Comparison of ENCODE assay signal across 22 mouse cellular contexts in genomic region chr16:77315354-77315753, GRCm38 (mm10).
A peak's percentile ranks its signal among the peaks of the same experiment; 100 is the strongest.
DNase-seq lines count a peak whose midpoint lies in the region; ATAC-seq and TF ChIP-seq lines count a peak whose summit lies in the region.
"Had no signal": no experiment of that assay in that cellular context is flagged by ENCODE, and none has a peak within 500 bp of the region (broad histone marks: within the 10 kb centered on the region; RNA-seq: fewer than 3 reads in every experiment).

No protein-coding gene starts in this region.

- ATAC-seq in forebrain, embryonic 16.5 days: no peak
- no peak for ATAC-seq in forebrain, embryonic 13.5 days
- peak; percentile 58 for ATAC-seq in megakaryocyte progenitor cell, adult 5-6 weeks (replicated peaks; ENCODE audit: poor library complexity)
- ATAC-seq in midbrain, postnatal 0 days (ENCODE audit: low FRiP score): no peak
- ATAC-seq: liver, embryonic 12.5 days had no signal

- H3K4me3 ChIP-seq in forebrain, embryonic 16.5 days (replicated peaks; ENCODE audit: low read length): no peak overlapping the region
- no peak overlapping the region for H3K4me3 ChIP-seq in forebrain, embryonic 13.5 days
- H3K4me3 ChIP-seq in midbrain, postnatal 0 days (ENCODE audit: low read depth, low read length): no peak overlapping the region
- H3K4me3 ChIP-seq: embryonic facial prominence, embryonic 15.5 days; heart, embryonic 15.5 days; limb, embryonic 12.5 days; liver, embryonic 12.5 days; neural tube, embryonic 13.5 days had no signal

- no peak overlapping the region for H3K9ac ChIP-seq in forebrain, embryonic 16.5 days (replicated peaks; ENCODE audit: low read depth, low read length)
- H3K9ac ChIP-seq in forebrain, embryonic 13.5 days: no peak overlapping the region
- no peak overlapping the region for H3K9ac ChIP-seq in midbrain, postnatal 0 days (replicated peaks; ENCODE audit: low read length, poor library complexity, severe bottlenecking)
- H3K9ac ChIP-seq: embryonic facial prominence, embryonic 15.5 days; heart, embryonic 15.5 days; limb, embryonic 12.5 days; liver, embryonic 12.5 days; neural tube, embryonic 13.5 days had no signal

- no peak overlapping the region for H3K4me2 ChIP-seq in forebrain, embryonic 16.5 days (ENCODE audit: low read length)
- no peak overlapping the region for H3K4me2 ChIP-seq in forebrain, embryonic 13.5 days
- H3K4me2 ChIP-seq in midbrain, postnatal 0 days (ENCODE audit: low read depth, low read length, poor library complexity, severe bottlenecking): no peak overlapping the region
- H3K4me2 ChIP-seq: embryonic facial prominence, embryonic 15.5 days; heart, embryonic 15.5 days; limb, embryonic 12.5 days; liver, embryonic 12.5 days; midbrain, embryonic 11.5 days; neural tube, embryonic 13.5 days had no signal

- peak overlapping the region; percentile 53 for H3K27ac ChIP-seq in forebrain, embryonic 16.5 days (ENCODE audit: low read length)
- H3K27ac ChIP-seq in forebrain, embryonic 13.5 days: no peak overlapping the region
- H3K27ac ChIP-seq in midbrain, postnatal 0 days (ENCODE audit: low read depth, low read length): no peak overlapping the region
- H3K27ac ChIP-seq: embryonic facial prominence, embryonic 15.5 days; heart, embryonic 15.5 days; kidney, postnatal 0 days; limb, embryonic 12.5 days; liver, embryonic 12.5 days; neural tube, embryonic 13.5 days had no signal

- 15% methylated on average over 1 of the region's 1 CpGs for WGBS in forebrain, embryonic 16.5 days
- 54% methylated on average over 1 of the region's 1 CpGs for WGBS in forebrain, embryonic 13.5 days
- 50% methylated on average over 1 of the region's 1 CpGs for WGBS in midbrain, postnatal 0 days

- peak; percentile 34 for DNase-seq in layer of hippocampus, adult 11-12 months (ENCODE audit: low spot score)
- no peak for DNase-seq in layer of hippocampus, postnatal 25 days (ENCODE audit: extremely low spot score in 1 of 2, low spot score in 1 of 2)
- peak; percentile 50 for DNase-seq in brain, adult 2 months (ENCODE audit: low read depth, low spot score)
- no peak for DNase-seq in thymus, postnatal 4 days
- no peak for DNase-seq in midbrain, postnatal 0 days (ENCODE audit: low spot score)
- DNase-seq: adrenal gland, postnatal 36 days; cerebellum, postnatal 10 days; kidney, adult 18-20 months; lung, adult 2 months; lung, postnatal 36 days; thymus, postnatal 14 days had no signal

- TF ChIP-seq CTCF in midbrain, postnatal 0 days (IDR thresholded peaks at IDR 0.05): no peak

- peaks cover 3% of the 10 kb centered on the region; the same call in 1 of the 2 replicates for H3K4me1 ChIP-seq in forebrain, embryonic 16.5 days (replicated peaks; ENCODE audit: control insufficient read depth, insufficient read depth, low read length)
- 0 out of 2 replicates have a peak, but pooled peaks cover 6% of the 10 kb centered on the region for H3K4me1 ChIP-seq in forebrain, embryonic 13.5 days
- H3K4me1 ChIP-seq in midbrain, postnatal 0 days (ENCODE audit: insufficient read depth, low read length): no peaks in the 10 kb centered on the region
- H3K4me1 ChIP-seq: heart, embryonic 15.5 days; liver, embryonic 12.5 days; neural tube, embryonic 13.5 days had no signal

- H3K9me3 ChIP-seq in forebrain, embryonic 16.5 days (ENCODE audit: control insufficient read depth, low read length): no peaks in the 10 kb centered on the region
- H3K9me3 ChIP-seq in forebrain, embryonic 13.5 days (replicated peaks): no peaks in the 10 kb centered on the region
- no peaks in the 10 kb centered on the region for H3K9me3 ChIP-seq in midbrain, postnatal 0 days (ENCODE audit: low read length)
- H3K9me3 ChIP-seq: embryonic facial prominence, embryonic 15.5 days; G1E; heart, embryonic 15.5 days; limb, embryonic 12.5 days; liver, embryonic 12.5 days; neural tube, embryonic 13.5 days had no signal

- peaks cover 2% of the 10 kb centered on the region; the same call in 1 of the 2 replicates for H3K36me3 ChIP-seq in forebrain, embryonic 16.5 days (ENCODE audit: control insufficient read depth, insufficient read depth)
- H3K36me3 ChIP-seq in forebrain, embryonic 13.5 days (ENCODE audit: poor library complexity, severe bottlenecking): peaks cover 5% of the 10 kb centered on the region; the same call in 1 of the 2 replicates
- H3K36me3 ChIP-seq in midbrain, postnatal 0 days (ENCODE audit: insufficient read depth, low read length): no peaks in the 10 kb centered on the region
- H3K36me3 ChIP-seq: embryonic facial prominence, embryonic 15.5 days; G1E; heart, embryonic 15.5 days; limb, embryonic 12.5 days; liver, embryonic 12.5 days had no signal

- no peaks in the 10 kb centered on the region for H3K27me3 ChIP-seq in forebrain, embryonic 16.5 days (replicated peaks; ENCODE audit: control insufficient read depth, insufficient read depth, low read length)
- H3K27me3 ChIP-seq in forebrain, embryonic 13.5 days: no peaks in the 10 kb centered on the region
- H3K27me3 ChIP-seq in midbrain, postnatal 0 days (ENCODE audit: insufficient read depth, low read length): no peaks in the 10 kb centered on the region
- H3K27me3 ChIP-seq: embryonic facial prominence, embryonic 15.5 days; heart, embryonic 15.5 days; limb, embryonic 12.5 days; liver, embryonic 12.5 days; neural tube, embryonic 13.5 days had no signal

Comparison
In these comparisons a context has a peak if more than half of its experiments do, and no peak if none do; other contexts are left out.
1. DNase-seq: peak in layer of hippocampus, adult 11-12 months (single experiment) and brain, adult 2 months (single experiment); none in layer of hippocampus, postnatal 25 days (0 of 2), thymus, postnatal 4 days (single experiment) and midbrain, postnatal 0 days (single experiment).